Mouse (Mus musculus) CD4-positive, CD25-positive, alpha-beta regulatory T cell, adult 4 months (primary cell): Measurements from ENCODE around the gene Naa38. TPM values are rescaled to one million over a fixed set of nuclear protein-coding genes. Genes with fewer than 3 reads are reported as not detected.
"Not testable (repeated sequence)": the region's sequence is repeated elsewhere in the genome, so short reads cannot be mapped to it uniquely, and the experiment has no call there.

ENCODE experiments used
- ATAC-seq: one replicate; pipeline ENCODE4 v1.8.0; 2017
- polyA plus RNA-seq, 2 experiments: library from polyadenylated mRNA; unstranded; fragments of 100-300 nt; shearing (Covaris generic); gene quantifications; one replicate each; pipeline ENCODE4 v1.2.1; 2017

The Naa38 gene
- polyA plus RNA-seq, 2 experiments from 2014 or later: 87.8 to 116 TPM

GRCm38 (mm10) chr11:69373223-69373965 lies 21.9 kb upstream of the Naa38 start:
- ATAC-seq: no peak

DNA sequence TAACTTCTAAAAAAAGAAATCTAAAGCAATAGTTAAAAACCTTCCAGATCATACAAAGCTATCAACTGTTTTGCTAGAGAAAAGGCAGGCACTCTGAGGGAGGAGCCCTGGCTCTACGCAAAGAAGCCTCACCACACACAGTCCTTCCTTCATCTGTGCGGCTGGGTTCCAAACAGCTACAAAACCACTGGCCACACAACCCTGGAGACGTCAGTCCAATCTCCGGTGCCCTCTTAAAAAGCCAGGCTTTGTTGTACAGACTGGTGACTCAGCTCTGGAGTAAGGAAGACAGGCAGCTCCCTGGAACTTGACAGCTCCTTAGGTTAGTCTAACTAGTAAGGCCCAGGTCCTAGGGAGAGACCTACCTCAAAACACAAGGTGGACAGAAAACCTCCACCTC lies 19.6 kb upstream of the Naa38 start:
- no peak for ATAC-seq

DNA sequence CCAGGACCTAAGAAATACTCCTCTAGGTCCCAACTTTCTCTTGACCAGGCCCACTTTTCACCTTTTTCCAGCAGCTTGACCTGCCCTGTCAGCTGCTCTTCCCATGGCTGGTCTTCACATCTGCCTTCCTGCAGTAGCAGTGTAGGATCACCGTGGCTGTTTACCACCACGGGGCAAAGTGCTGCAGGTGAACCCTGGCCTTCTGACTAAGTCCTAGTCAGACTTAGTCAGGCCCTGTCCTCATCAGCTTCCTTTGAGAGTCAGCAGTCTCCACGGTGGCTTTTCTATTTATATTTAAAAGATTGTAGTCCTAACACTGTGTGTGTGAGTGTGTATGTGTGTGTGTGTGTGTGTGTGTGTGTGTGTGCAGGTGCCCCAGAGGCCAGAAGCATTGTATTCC lies 17.5 kb upstream of the Naa38 start:
- ATAC-seq: no peak

DNA sequence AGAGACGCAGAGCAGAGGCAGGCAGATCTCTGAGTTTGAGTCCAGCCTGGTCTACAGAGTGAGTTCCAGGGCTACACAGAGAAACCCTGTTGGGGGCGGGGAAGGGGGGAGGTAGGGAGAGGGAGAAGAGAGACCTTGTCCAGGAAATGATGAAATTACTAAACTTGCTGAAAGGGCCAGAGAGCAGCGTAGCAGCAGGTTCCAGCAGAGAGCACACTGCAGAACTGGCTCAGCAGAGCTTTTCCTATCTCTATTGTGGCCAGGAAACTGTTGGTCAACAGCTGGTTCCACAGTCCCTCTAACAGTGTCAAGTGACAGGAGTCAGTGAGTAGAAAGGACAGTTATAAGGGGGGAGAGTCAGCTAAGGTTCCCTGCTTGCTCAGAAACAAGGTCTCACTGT lies 15.7 kb upstream of the Naa38 start:
- ATAC-seq: no peak

DNA sequence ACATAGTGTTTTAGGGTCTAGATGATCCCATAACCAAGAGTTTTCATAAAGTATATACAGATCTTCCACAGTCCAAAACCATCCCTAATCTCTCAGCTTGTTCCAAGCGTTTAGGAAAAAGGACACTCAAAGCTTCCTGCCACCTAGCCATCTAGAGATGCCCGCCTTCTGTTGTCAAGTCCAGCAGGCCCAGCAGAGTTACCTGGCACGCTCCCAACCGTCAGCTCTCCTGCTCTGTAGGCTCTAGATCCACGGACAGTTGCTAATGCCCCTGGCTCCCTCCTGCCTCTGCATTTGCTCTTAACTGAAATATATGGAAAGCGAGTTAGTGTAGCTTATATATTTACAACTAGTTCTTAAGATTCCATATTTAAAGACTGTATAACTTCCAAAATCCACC lies 13.9 kb upstream of the Naa38 start:
- ATAC-seq: no peak

GRCm38 (mm10) chr11:69382478-69383105 lies 12.7 kb upstream of the Naa38 start:
- ATAC-seq: no peak

DNA sequence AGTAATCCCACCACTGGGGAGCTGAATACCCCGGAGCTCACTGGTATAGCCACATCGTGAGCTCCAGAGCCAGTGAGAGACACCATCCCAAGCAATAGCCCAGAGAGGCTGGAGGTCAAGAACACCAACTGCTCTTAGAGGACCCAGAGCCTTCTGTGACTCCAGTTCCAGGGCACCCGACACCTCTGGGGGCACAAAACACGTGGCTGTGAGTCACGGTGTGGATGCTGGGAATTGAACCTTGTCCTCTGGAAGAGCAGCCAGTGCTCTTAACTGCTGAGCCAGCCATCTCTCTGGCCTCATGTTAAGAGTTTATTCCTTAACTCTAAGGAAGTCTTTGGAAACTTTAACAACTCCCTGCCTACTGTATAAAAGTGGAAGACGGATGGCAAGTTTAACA lies 10.3 kb upstream of the Naa38 start:
- ATAC-seq: no peak

DNA sequence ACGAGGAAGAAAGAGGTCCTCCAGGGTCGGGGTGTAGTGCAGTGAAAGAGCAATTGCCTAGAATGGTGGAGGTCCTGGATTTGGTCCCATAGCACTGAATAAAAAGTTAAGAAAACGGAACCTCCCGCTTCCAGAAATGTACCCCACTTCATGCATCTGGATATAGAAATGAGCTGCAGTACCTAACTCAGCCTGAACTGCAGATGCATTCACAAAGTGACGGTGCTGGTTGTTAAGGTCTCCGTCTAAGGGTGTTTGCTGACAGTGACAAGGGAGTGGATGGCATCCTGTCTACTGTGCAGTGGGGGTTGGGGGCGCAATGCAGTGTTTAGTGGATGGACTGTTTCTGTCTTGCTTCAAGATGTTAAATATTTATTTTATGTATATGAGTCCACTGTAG lies 8.5 kb upstream of the Naa38 start:
- no peak for ATAC-seq

DNA sequence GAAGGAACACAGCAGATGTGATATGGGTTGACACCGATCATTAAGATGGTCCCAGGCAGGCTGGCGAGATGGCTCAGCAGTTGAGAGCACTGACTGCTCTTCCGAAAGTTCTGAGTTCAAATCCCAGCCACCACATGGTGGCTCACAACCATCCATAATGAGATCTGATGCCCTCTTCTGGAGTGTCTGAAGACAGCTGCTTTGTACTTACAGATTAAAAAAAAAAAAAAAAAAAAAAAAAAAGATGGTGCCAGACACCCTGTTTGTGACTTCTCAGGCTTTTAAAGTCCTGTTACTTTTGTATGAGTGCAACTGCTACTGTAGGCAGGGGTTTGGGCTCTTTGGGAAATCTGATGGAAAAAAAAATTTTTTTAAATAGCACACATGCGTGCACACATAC lies 6.6 kb upstream of the Naa38 start:
- no peak for ATAC-seq

DNA sequence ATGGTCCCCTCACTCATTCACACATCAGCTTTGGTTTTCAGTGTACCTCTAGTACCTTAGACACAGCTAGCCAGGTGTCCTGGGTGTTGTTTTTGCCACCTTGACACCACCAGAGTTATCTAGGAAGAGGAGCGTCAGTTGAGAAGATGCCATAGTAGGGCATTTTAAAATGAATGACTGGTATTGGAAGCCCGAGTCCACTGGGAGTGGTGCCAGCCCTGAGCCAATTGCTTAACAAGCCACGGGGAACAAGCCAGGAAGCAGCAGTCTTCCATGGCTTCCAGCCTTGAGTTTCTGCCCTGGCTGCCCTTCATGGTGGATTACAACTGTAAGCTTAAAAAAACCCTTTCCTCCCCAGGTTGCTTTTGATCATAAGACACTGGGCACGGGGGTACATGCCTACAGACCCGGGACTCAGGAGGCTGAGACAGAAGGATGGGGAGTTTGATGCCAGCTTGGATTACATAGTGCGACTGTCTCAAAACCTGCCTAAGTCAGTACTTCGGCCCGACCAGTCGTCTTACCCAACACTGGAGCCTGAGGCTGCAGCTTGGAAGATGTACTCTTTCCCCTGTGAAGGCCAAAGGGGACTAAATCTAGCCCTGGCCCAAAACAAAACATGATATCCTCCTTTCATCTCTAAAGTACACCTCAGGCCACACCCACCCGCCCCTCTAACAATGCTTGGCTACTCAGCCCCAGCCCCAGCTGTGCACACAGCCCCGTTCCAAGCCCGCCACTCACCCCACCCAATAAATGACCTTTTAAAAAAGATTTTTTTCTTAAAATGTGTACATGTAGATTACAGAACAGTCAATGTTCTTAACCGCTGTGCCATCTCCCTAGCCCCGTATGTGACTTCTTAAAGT lies 5.5 kb upstream of the Naa38 start:
- ATAC-seq: no peak

- ATAC-seq: no peak
These were observed 4.8 kb upstream of the Naa38 start for GRCm38 (mm10) chr11:69390400-69391034.

GRCm38 (mm10) chr11:69394591-69395167 lies 608 bp upstream of the Naa38 start:
- ATAC-seq: not testable (repeated sequence)

DNA sequence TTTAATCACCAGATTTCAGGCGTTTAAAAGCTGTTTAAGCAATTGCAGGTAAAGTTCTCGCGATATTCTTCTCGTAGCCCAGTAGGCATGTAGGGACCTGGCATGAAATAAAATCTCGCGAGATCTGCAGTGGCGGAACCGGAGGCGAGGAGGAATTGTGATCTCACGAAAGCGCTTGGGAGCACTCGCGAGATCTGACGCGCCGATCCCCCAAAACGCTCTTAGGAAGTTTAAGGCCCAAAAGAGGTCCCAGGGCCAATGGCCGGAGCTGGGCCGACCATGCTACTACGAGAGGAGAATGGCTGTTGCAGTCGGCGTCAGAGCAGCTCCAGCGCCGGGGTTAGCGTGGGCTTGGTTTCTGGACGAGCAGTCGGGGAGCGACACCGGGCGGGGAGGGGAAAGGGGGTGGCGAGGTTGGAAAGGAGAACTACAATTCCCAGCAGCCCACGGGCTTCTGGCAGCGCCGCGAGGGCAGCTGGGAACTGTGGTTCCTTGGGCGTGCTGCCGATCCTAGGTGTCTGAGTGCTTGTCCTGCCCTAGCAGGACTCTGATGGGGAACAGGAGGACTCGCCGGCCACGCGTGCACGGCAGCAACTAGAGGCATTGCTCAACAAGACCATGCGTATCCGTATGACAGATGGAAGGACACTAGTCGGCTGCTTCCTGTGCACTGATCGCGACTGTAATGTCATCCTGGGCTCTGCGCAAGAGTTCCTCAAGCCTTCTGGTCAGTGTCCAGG lies 517 bp downstream of the Naa38 start:
- peak; percentile 92 for ATAC-seq

- ATAC-seq: no peak
These were observed 1.5 kb downstream of the Naa38 start for GRCm38 (mm10) chr11:69396772-69397171.

DNA sequence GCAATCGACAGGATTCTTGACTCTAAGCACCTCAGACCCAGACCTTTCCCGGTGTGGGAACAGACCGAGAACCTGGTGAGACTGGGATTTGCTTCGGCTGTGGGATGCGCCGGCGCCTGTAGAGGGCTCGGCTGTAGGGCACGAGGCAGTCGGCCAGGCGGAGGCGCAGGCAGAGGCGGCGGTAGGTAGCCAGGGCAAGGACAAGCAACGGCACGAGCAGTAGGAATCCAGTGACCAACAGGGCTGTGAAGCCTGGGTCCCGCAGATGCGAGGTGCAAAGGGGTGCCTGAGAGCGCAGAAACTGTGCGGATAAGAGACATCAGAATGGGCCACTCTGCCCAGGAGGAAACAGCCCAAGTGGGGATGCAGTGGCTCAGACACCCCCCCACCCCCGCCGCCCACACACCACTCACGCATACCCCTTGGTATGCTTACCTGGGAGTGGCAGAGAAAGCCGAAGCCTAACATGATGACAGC lies 2.3 kb downstream of the Naa38 start:
- no peak for ATAC-seq

DNA sequence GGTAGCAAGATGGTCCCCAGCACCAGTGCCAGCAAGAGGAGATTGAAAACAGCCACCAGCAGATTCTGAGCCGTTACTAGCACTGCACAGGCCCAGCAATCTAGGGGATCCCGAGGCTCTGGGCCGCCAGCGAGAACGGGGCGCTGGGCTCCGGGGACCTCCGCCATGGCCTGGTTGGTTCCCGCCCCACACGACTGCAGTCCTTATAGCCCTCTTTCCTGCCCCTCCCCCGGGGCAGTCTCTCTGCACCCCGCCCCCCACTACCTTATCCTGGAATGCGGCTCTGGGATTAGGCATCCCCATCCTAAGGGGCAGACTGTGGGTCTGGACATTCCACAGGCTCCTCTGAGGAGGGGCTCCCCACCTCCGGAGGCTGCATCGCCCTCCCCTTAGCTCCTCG lies 2.8 kb downstream of the Naa38 start, which contains the start of gene Tmem88:
Tmem88 (minus strand) TSS at position 176 of the 400 bp plus-strand sequence.
- ATAC-seq: no peak

- no peak for ATAC-seq
These were observed 3.4 kb downstream of the Naa38 start for GRCm38 (mm10) chr11:69398486-69399200.

- no peak for ATAC-seq
These were observed 4.2 kb downstream of the Naa38 start for GRCm38 (mm10) chr11:69399201-69400082.

DNA sequence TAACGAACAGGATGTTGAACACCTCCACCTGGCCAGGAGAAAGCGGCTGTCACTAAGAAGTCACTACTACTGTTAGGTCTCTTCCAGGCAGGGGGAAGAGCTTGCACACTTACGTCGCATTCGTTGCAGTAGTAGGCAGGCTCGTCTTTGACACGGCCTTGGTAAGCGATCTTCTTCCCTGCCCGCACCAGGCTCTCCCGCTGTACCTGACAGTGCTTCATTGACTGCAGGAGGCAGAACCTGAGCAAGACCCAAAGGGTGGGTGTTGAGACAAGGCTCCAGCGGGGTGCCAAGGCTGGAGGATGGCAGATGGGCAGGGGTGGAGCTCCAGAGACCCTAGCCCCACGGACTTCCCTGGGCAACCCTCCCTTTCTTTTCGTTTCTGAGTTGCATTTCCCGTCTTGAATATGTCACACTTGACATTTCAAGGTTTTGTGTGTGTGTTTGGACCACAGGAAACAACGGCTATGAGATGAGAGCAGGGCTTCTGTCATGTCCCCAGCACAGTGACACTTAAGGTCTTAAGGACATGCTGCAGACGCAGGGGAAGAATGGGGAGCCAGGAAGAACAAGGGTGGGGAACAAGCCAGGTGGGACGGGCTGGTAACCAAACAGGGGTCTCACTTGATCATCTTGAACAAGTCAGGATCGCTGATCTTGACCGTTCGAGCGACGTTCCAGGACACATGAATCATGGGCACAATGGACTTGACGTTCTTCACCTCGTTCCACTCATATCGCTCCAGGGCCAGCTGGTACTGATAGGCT lies 5.0 kb downstream of the Naa38 start:
- ATAC-seq: no peak
